Mouse (Mus musculus) hindbrain, postnatal 0 days (tissue): ENCODE data around the gene Htra3. TPM values are rescaled to one million over a fixed set of nuclear protein-coding genes. Genes with fewer than 3 reads are reported as not detected.
A peak's percentile ranks its signal among the peaks of the same experiment; 100 is the strongest.

Source experiments
- ATAC-seq: fragments of 200-750 bp; cut with Nextera tagmentation; 2 replicates; pipeline ENCODE4 v1.8.0; 2017; ENCODE audit warnings: mild to moderate bottlenecking, moderate TSS enrichment, moderate library complexity
- DNase-seq: peaks from one replicate; pipeline ENCODE4 v3.0.0-alpha.2; 2015; ENCODE audit warnings: low spot score
- H3K27ac ChIP-seq: fragments of 300-500 bp; sonication (generic); 2 replicates; pipeline ENCODE4 v1.5.1; 2014; ENCODE audit warnings: mild to moderate bottlenecking
- H3K27me3 ChIP-seq: fragments of 300-500 bp; sonication (generic); 2 replicates; pipeline ENCODE4 v1.6.1; 2014; ENCODE audit warnings: low read length, mixed read lengths; ENCODE audit not compliant: insufficient read depth
- H3K36me3 ChIP-seq: fragments of 300-500 bp; sonication (generic); 2 replicates; pipeline ENCODE4 v1.6.1; 2014; ENCODE audit warnings: low read length, mixed read lengths; ENCODE audit not compliant: insufficient read depth
- H3K4me1 ChIP-seq: fragments of 300-500 bp; sonication (generic); 2 replicates; pipeline ENCODE4 v1.6.1; 2014; ENCODE audit warnings: antibody characterized with exemption, low read length, mixed read lengths; ENCODE audit not compliant: insufficient read depth
- H3K4me2 ChIP-seq: fragments of 300-500 bp; sonication (generic); 2 replicates; pipeline ENCODE4 v1.6.1; 2014; ENCODE audit warnings: low read depth, mild to moderate bottlenecking, low read length, moderate library complexity, mixed read lengths
- H3K4me3 ChIP-seq: fragments of 300-500 bp; sonication (generic); 2 replicates; pipeline ENCODE4 v1.5.1; 2014; ENCODE audit warnings: low read length
- H3K9ac ChIP-seq: fragments of 300-500 bp; sonication (generic); replicated peaks from 2 replicates; pipeline ENCODE4 v1.6.1; 2014; ENCODE audit warnings: mild to moderate bottlenecking, low read length, moderate library complexity, mixed read lengths
- H3K9me3 ChIP-seq: fragments of 300-500 bp; sonication (generic); 2 replicates; pipeline ENCODE4 v1.6.1; 2016; ENCODE audit warnings: low read length, mixed read lengths
- CTCF ChIP-seq: IDR thresholded peaks from 2 replicates; pipeline ENCODE4 v1.5.1; 2016; ENCODE audit warnings: antibody characterized with exemption, control low read depth, low read depth
- WGBS: fragments of 180-500 bp; shearing (Covaris S2); extraction: QIAGEN DNeasy Blood & Tissue Kit; methylation state at CpG from one replicate; pipeline ENCODE4 v1.1.7; 2014; 5-methylcytosine and 5-hydroxymethylcytosine counted together
- polyA plus RNA-seq: library from polyadenylated mRNA; unstranded; fragments of >200 nt; fragmentation: Nextera tagmentation; extraction: Ambion mirVana; gene quantifications from 2 replicates; pipeline ENCODE4 v1.2.1, GENCODE M21; 2015
- total RNA-seq: library from RNA; depleted of rRNA; stranded (reverse); fragments of >200 nt; gene quantifications from 2 replicates; pipeline ENCODE4 v1.2.3, GENCODE M21; 2014

The Htra3 gene
- total and polyA plus RNA-seq, 2 experiments from 2014 or later, result 19.6 to 36.5 TPM

DNA sequence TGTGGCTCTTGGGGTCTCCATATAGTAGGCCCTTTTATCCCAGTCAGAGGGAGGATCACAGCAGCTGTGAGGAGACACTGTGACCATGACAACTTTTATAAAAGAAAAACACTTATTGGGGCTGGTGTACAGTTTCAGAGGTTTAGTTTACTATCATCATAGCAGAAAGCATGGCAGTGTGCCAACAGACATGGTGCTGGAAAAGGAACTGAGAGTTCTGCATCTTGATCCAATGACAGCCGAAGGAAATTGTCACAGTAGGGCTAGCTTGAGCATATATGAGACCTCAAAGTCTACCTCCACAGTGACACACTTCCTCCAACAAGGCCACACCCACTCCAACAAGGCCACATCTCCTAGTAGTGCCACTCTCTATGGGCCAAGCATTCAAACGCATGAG, 9.3 kb upstream of the Htra3 start:
- Histone ChIP-seq H3K4me2 (no peak overlapping the region), H3K36me3 (no peaks in the 10 kb centered on the region), H3K27ac (no peak overlapping the region), H3K9ac (no peak overlapping the region), H3K4me1 (0 out of 2 replicates have a peak, but pooled peaks cover 4% of the 10 kb centered on the region), H3K4me3 (no peak overlapping the region), H3K27me3 (no peaks in the 10 kb centered on the region), H3K9me3 (no peaks in the 10 kb centered on the region)
- no peak for DNase-seq
- ATAC-seq, result no peak
- TF ChIP-seq CTCF, result no peak
- 80% methylated on average over 2 of the region's 2 CpGs for WGBS

DNA sequence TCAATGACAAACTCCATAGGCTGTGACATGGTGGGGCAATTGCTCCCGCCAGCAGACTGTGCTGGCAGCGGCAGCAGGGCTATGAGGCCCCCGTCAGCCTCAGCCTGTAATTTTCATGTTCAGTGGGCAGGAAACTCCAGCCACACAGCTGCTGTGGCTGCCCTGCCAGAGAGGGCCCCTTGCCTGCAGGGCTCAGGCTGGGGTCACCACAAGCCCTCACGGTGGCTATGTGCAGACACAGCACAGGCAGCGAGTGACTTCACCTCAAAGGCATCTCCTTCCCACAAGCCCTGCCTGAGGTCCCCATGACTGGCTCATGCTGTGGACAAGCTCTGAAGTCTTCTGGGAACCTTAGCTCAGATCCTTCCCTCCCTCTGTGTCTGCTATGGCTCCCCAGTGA, 7.5 kb upstream of the Htra3 start:
- ATAC-seq, result peak; percentile 39; the same call in 1 of the 2 replicates
- no peak for TF ChIP-seq CTCF

GRCm38 (mm10) chr5:35686336-35686735, 6.8 kb upstream of the Htra3 start:
- H3K27me3 ChIP-seq, result no peaks in the 10 kb centered on the region
- 58% methylated on average over 4 of the region's 4 CpGs for WGBS
- TF ChIP-seq CTCF, result no peak
- 0 out of 2 replicates have a peak, but pooled peaks cover 4% of the 10 kb centered on the region for H3K4me1 ChIP-seq
- no peaks in the 10 kb centered on the region for H3K36me3 ChIP-seq
- no peaks in the 10 kb centered on the region for H3K9me3 ChIP-seq
- H3K4me3 ChIP-seq, result no peak overlapping the region
- H3K27ac ChIP-seq, result no peak overlapping the region
- no peak overlapping the region for H3K9ac ChIP-seq
- DNase-seq, result no peak
- H3K4me2 ChIP-seq, result no peak overlapping the region
- ATAC-seq, result no peak

More for the DNA sequence above, 7.5 kb upstream of the Htra3 start:
- Histone ChIP-seq H3K9me3 (no peaks in the 10 kb centered on the region), H3K27ac (peak overlapping the region; percentile 4; the same call in 1 of the 2 replicates), H3K4me3 (no peak overlapping the region), H3K36me3 (no peaks in the 10 kb centered on the region), H3K27me3 (no peaks in the 10 kb centered on the region), H3K4me1 (0 out of 2 replicates have a peak, but pooled peaks cover 4% of the 10 kb centered on the region), H3K4me2 (no peak overlapping the region), H3K9ac (no peak overlapping the region)
- DNase-seq, result peak; percentile 34
- 53% methylated on average over 5 of the region's 5 CpGs for WGBS

DNA sequence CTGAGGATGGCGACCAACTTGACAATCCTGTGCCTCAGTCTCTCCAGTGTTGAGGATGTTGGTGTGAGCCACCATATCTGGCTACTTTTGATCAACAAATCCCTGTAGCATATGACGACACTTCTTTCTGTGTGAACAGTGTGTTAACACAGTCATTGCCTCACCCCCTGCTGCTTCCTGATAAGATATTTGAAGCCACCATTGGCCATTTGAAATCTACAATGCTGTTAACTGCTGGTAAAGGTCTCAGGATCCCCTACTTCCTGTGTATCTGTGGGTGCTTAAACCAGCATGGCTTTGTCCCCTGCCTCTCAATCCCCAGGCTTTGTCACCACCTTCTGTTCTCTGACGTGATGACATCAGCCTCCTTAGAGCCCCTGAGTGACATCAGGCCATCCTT, 5.5 kb upstream of the Htra3 start:
- no peaks in the 10 kb centered on the region for H3K4me1 ChIP-seq
- H3K36me3 ChIP-seq, result no peaks in the 10 kb centered on the region
- 73% methylated on average over 3 of the region's 3 CpGs for WGBS
- no peak overlapping the region for H3K4me3 ChIP-seq
- no peak for DNase-seq
- ATAC-seq, result no peak
- no peak for TF ChIP-seq CTCF
- no peak overlapping the region for H3K4me2 ChIP-seq
- no peak overlapping the region for H3K27ac ChIP-seq
- no peaks in the 10 kb centered on the region for H3K9me3 ChIP-seq
- 0 out of 2 replicates have a peak, but pooled peaks cover 3% of the 10 kb centered on the region for H3K27me3 ChIP-seq
- no peak overlapping the region for H3K9ac ChIP-seq

DNA sequence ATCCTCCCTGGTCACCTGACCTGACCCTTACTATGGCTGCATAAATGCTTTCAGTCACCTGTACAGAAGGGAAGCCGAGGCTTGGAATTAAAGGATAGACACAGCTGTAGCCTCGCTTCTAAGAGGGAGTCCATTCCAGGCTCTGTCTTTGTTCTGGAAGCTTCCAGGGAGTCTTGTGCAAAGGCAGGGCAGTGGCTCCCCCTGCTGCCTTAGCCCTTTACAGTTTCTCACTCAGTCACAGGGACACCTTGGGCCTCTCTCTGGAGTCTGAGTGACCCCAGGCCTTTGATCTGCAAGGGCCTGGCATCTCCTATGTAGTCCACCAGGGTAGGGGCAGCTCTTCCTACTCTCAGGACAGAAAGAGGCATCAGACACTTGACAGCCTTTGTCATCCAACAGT, 1.4 kb upstream of the Htra3 start:
- Histone ChIP-seq H3K9me3 (no peaks in the 10 kb centered on the region), H3K36me3 (no peaks in the 10 kb centered on the region), H3K4me3 (no peak overlapping the region), H3K9ac (no peak overlapping the region), H3K27me3 (peaks cover 26% of the 10 kb centered on the region), H3K4me1 (0 out of 2 replicates have a peak, but pooled peaks cover 4% of the 10 kb centered on the region), H3K27ac (no peak overlapping the region), H3K4me2 (no peak overlapping the region)
- ATAC-seq (peak; percentile 52; the same call in 1 of the 2 replicates), DNase-seq (peak; percentile 59)
- TF ChIP-seq CTCF, result peak; percentile 78
- WGBS, result 59% methylated on average over 2 of the region's 2 CpGs

DNA sequence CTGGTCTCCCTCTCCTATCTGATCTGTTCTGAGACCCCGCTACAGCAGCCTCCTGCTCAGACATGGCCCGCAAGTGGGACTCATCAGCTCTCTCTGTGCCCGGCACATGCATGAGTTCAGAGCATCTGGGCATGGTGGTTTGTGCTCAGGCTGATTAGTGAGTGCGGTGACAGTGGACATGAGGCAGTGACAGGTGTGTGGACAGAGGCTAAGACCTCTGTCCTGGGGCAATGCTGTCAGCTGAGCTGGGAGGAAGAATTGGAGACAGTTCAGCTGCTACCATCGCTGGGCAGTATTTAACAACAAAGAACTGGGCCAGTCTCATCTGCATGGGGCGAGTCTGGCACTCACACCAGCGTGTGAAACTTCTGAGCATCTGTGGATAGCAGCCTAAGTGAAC, 2.6 kb downstream of the Htra3 start:
- 83% methylated on average over 7 of the region's 7 CpGs for WGBS
- no peak for TF ChIP-seq CTCF
- Histone ChIP-seq H3K9me3 (no peaks in the 10 kb centered on the region), H3K4me3 (no peak overlapping the region), H3K27ac (no peak overlapping the region), H3K36me3 (no peaks in the 10 kb centered on the region), H3K27me3 (peaks cover 26% of the 10 kb centered on the region), H3K4me2 (no peak overlapping the region), H3K9ac (no peak overlapping the region), H3K4me1 (peaks cover 24% of the 10 kb centered on the region)
- ATAC-seq, result no peak
- DNase-seq, result no peak

DNA sequence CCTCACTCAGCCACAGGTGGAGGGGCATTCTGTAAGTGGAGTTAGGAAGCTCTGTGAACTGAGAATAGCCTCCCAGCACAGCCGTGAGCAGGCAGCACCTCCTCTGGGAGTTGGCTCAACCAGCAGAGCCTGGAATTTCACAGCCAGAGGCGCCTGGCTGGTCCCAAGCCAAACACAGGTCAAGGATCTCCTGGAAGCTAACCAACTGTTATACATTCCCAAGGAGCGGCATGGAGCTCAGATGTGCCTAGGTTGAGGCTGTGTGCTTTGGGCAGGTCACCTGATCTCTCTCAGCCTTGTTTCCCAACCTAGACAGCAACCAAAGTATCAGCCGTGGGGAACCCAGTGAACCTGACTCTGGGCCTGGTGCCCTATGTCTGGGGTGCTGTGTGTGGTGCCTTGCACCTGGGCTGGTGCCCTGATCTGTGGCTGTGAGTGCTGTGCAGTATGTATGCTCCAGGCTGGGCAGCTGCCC, 5.5 kb downstream of the Htra3 start:
- peaks cover 19% of the 10 kb centered on the region for H3K27me3 ChIP-seq
- H3K4me1 ChIP-seq, result peaks cover 37% of the 10 kb centered on the region
- peak overlapping the region; percentile 78 for H3K27ac ChIP-seq
- ATAC-seq (no peak), DNase-seq (peak; percentile 18)
- no peaks in the 10 kb centered on the region for H3K9me3 ChIP-seq
- no peak for TF ChIP-seq CTCF
- H3K4me3 ChIP-seq, result no peak overlapping the region
- no peak overlapping the region for H3K4me2 ChIP-seq
- H3K36me3 ChIP-seq, result no peaks in the 10 kb centered on the region
- 34% methylated on average over 4 of the region's 4 CpGs for WGBS
- H3K9ac ChIP-seq, result no peak overlapping the region
